Mouse (Mus musculus) intestine, embryonic 15.5 days (tissue): ENCODE measurements at regions not wholly inside any gene's neighbourhood (a gene's known extent, or its start where the extent isn't known, plus 50 kb on each side); places are given as distances from the start of the nearest gene placed in this dataset.
A peak's percentile ranks its signal among the peaks of the same experiment; 100 is the strongest.

Experiments used
- ATAC-seq: fragments of 200-750 bp; cut with Nextera tagmentation; 2 replicates; pipeline ENCODE4 v1.8.0; 2017; ENCODE audit warnings: moderate TSS enrichment, moderate library complexity
- H3K27ac ChIP-seq: fragments of 300-500 bp; sonication (generic); 2 replicates; pipeline ENCODE4 v1.5.1; 2015; ENCODE audit warnings: mild to moderate bottlenecking, inconsistent platforms
- H3K27me3 ChIP-seq: fragments of 300-500 bp; sonication (generic); replicated peaks from 2 replicates; pipeline ENCODE4 v1.6.1; 2015; ENCODE audit warnings: inconsistent platforms
- H3K36me3 ChIP-seq: fragments of 300-500 bp; sonication (generic); 2 replicates; pipeline ENCODE4 v1.6.1; 2015; ENCODE audit warnings: inconsistent platforms
- H3K4me1 ChIP-seq: fragments of 300-500 bp; sonication (generic); replicated peaks from 2 replicates; pipeline ENCODE4 v1.6.1; 2015; ENCODE audit warnings: inconsistent platforms
- H3K4me2 ChIP-seq: fragments of 300-500 bp; sonication (generic); replicated peaks from 2 replicates; pipeline ENCODE4 v1.6.1; 2015; ENCODE audit warnings: mild to moderate bottlenecking, inconsistent platforms
- H3K4me3 ChIP-seq: fragments of 300-500 bp; sonication (generic); replicated peaks from 2 replicates; pipeline ENCODE4 v1.5.1; 2015; ENCODE audit warnings: inconsistent platforms
- H3K9ac ChIP-seq: fragments of 300-500 bp; sonication (generic); 2 replicates; pipeline ENCODE4 v1.6.1; 2015; ENCODE audit warnings: inconsistent platforms
- H3K9me3 ChIP-seq: fragments of 300-500 bp; sonication (generic); 2 replicates; pipeline ENCODE4 v1.6.1; 2016; ENCODE audit warnings: inconsistent platforms
- WGBS: fragments of 180-500 bp; shearing (Covaris S2); methylation state at CpG from one replicate; pipeline ENCODE4 v1.1.7; 2015; 5-methylcytosine and 5-hydroxymethylcytosine counted together

DNA sequence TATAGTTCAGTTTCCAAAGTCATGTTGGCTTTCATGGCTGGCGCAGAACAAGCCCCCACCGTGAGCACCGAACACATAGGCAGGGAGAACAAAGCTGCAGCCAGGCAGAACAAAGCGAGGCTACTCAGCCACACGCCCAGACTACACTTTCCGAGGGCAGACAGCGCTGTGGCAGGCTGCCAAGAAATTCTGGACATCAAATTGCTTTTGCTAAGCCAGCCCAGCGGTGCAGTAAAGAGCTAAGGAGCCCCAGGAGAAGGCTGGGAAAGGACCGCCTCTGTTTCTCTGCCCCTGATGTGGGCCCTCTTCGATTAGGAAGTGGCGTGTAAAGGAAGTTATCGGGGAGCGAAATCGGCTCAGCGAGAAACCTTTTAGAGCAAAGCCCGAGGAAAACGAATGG lies 139.3 kb upstream of the Bmper start:
- 12% methylated on average over 17 of the region's 17 CpGs for WGBS
- peak; percentile 94 for ATAC-seq
- Histone ChIP-seq H3K27me3 (no peaks in the 10 kb centered on the region), H3K4me1 (peaks cover 7% of the 10 kb centered on the region; the same call in 1 of the 2 replicates), H3K4me2 (peak overlapping the region; percentile 46), H3K9me3 (no peaks in the 10 kb centered on the region), H3K27ac (peak overlapping the region; percentile 51; the same call in 1 of the 2 replicates), H3K4me3 (no peak overlapping the region), H3K9ac (no peak overlapping the region), H3K36me3 (no peaks in the 10 kb centered on the region)

DNA sequence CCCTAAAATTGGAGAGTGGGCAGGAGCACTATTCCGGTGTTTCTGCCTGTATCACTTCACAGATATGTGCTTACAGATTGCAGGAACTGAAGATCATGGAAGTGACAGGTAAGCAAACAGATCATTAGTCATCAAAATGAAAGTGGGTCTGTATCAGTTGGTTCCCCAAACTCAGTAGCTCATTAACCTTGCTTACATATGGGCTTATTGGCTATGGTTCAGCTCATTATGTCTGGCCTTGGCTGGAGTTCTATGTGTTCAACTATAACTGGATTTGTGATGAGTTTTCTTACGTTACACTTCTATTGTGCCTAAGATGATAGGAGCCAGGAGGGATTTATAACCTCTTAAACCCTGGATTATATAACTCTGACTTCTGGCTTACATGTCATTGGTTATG lies 133.5 kb upstream of the Bmper start:
- Histone ChIP-seq H3K27ac (no peak overlapping the region), H3K4me1 (no peaks in the 10 kb centered on the region), H3K36me3 (no peaks in the 10 kb centered on the region), H3K4me3 (no peak overlapping the region), H3K9ac (no peak overlapping the region), H3K4me2 (no peak overlapping the region), H3K27me3 (no peaks in the 10 kb centered on the region), H3K9me3 (no peaks in the 10 kb centered on the region)
- 78% methylated on average over 2 of the region's 2 CpGs for WGBS
- no peak for ATAC-seq

DNA sequence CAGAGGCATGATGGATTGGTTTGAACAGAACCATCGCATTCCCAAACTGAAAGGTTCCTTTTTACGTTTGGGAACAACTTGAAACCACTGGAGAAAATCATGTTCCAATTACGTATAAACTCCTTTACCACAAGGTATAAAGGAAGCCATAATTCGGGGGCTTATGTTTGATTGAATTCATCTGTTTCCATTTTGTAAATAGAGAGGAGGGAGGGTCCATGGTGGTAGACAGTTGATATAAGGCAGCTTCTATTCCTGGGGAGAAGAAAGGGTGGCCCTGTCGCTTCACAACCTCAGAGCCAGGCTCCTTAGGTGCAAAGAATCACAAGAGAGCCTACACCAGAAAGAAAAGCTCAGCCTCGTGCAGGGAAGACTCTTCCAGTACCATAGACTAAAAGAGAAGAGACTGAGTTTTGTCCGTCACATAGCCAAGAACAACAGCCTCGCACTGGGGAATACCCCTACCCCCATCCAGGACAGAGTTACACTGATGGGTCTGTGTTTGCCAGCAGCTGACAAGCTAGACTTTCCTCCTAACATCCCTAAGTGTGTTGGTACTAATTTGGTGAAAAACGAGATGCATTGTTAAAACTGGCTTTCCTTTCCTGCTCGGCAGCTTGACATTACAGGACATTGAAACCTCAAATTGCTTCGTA lies 125.6 kb upstream of the Bmper start:
- peak; percentile 45; the same call in 1 of the 2 replicates for ATAC-seq
- H3K36me3 ChIP-seq: no peaks in the 10 kb centered on the region
- H3K27me3 ChIP-seq: no peaks in the 10 kb centered on the region
- H3K27ac ChIP-seq: 0 out of 2 replicates have a peak overlapping the region, but pooled peaks have one; percentile 24
- no peak overlapping the region for H3K4me2 ChIP-seq
- H3K9me3 ChIP-seq: no peaks in the 10 kb centered on the region
- 41% methylated on average over 11 of the region's 11 CpGs for WGBS
- no peak overlapping the region for H3K4me3 ChIP-seq
- no peak overlapping the region for H3K9ac ChIP-seq
- no peaks in the 10 kb centered on the region for H3K4me1 ChIP-seq

DNA sequence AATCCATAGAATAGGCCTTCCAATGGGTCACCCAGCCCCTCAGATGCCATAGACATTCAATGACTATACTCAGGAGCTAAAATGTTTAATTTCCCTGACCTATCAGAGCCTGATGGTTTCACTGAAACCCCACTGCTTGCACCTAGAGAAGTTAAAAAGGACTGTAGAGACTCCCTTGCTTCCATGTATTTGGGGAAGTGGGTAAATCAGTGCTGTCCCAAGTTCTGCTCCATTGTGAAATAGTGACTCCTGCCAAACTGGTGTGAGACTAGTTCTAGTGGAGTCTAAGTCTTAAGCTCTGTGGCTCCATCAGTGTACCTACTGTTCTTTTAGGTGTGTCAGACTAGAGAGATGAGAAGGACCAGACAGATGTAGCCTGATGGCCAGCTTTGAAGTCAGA lies 121.3 kb upstream of the Bmper start:
- H3K9me3 ChIP-seq: no peaks in the 10 kb centered on the region
- no peak overlapping the region for H3K4me2 ChIP-seq
- H3K4me1 ChIP-seq: no peaks in the 10 kb centered on the region
- no peak for ATAC-seq
- no peak overlapping the region for H3K4me3 ChIP-seq
- no peaks in the 10 kb centered on the region for H3K27me3 ChIP-seq
- H3K27ac ChIP-seq: no peak overlapping the region
- no peak overlapping the region for H3K9ac ChIP-seq
- no peaks in the 10 kb centered on the region for H3K36me3 ChIP-seq

DNA sequence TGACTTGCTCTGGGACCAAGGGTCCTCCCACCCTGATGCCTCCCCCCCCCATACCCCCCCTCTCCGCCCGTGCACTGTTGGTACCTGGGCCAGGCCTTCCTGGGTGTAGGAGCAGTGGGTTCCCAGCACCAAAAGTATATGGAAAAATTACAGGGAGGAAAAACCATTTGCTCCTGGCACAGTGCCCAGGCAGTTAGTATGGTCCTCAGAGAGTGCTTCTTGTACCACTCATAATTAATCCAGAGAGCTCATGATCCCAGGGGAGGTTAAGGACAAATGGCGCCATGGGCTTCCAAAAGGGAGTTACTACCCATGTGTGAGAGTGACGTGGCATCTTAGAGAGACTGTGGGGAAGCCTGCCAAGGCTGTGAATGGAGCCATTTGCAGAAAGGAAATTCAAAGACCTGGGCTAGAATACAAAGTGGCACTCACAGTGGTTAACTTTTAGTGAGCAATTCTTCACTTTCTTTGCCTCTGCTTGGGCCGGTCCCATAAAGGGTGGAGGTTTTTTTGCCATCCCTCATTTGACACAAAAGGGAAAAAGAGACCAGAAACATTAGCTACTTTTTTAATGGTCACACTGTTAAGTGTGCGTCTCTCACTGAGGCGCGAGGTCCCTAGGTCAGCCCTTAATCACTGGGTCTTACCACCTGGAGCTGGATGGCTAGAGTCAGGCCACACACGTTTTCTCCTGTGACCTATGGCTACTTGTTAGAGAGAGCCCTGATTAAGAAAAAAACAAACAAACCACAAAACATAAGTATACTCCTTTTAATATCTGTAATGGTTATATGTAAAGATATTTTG lies 120.7 kb upstream of the Bmper start:
- H3K4me2 ChIP-seq: no peak overlapping the region
- ATAC-seq: 0 out of 2 replicates have a peak, but pooled peaks have one; percentile 39
- H3K4me3 ChIP-seq: no peak overlapping the region
- H3K36me3 ChIP-seq: no peaks in the 10 kb centered on the region
- H3K9ac ChIP-seq: no peak overlapping the region
- no peaks in the 10 kb centered on the region for H3K27me3 ChIP-seq
- H3K27ac ChIP-seq: no peak overlapping the region
- H3K9me3 ChIP-seq: no peaks in the 10 kb centered on the region
- H3K4me1 ChIP-seq: no peaks in the 10 kb centered on the region
- 68% methylated on average over 9 of the region's 9 CpGs for WGBS

DNA sequence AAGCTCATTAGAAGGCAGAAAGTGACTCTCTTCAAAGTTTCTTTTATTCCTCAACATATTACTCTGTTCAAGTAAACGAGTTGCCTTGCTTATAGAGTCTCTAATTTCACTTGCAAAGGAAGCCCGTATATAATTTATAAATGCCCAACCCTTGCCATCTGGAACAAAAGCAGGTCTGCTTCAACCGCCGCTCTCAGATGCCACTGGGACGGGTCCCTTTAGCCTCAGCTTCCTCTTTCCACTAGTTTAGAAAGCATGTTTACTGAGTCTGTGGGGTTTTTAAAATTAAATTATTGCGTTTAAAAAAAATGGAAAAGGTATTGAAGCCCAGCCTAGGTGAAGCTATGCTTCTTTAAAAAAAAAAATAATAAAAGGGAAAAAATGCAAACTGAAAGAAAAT lies 111.4 kb upstream of the Bmper start:
- H3K4me2 ChIP-seq: no peak overlapping the region
- no peak overlapping the region for H3K27ac ChIP-seq
- ATAC-seq: no peak
- H3K27me3 ChIP-seq: no peaks in the 10 kb centered on the region
- no peaks in the 10 kb centered on the region for H3K4me1 ChIP-seq
- H3K36me3 ChIP-seq: no peaks in the 10 kb centered on the region
- 84% methylated on average over 6 of the region's 6 CpGs for WGBS
- no peaks in the 10 kb centered on the region for H3K9me3 ChIP-seq
- no peak overlapping the region for H3K9ac ChIP-seq
- H3K4me3 ChIP-seq: no peak overlapping the region

DNA sequence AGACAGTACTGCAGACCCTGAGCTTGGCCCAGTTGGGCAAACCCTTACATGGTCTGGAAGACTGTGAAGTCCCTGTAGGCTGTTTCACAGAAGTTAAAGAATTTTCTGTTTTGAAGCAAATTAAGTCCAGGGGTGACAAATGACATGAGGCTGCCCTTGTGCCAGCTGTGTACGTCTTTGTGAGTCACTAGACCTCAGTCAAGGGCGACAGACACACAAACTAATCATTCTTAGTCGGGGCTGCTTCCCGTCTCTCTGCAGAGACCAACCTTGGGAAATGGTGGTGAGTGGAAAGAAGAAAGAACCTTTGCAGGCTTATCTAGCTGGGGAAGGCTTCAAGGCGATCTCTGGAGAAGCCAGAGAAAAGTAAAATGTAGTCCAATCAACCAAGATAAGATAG lies 107.8 kb upstream of the Bmper start:
- ATAC-seq: no peak
- H3K9me3 ChIP-seq: no peaks in the 10 kb centered on the region
- H3K4me3 ChIP-seq: no peak overlapping the region
- no peak overlapping the region for H3K27ac ChIP-seq
- 66% methylated on average over 5 of the region's 5 CpGs for WGBS
- H3K27me3 ChIP-seq: no peaks in the 10 kb centered on the region
- no peak overlapping the region for H3K4me2 ChIP-seq
- H3K9ac ChIP-seq: no peak overlapping the region
- H3K4me1 ChIP-seq: no peaks in the 10 kb centered on the region
- H3K36me3 ChIP-seq: no peaks in the 10 kb centered on the region

DNA sequence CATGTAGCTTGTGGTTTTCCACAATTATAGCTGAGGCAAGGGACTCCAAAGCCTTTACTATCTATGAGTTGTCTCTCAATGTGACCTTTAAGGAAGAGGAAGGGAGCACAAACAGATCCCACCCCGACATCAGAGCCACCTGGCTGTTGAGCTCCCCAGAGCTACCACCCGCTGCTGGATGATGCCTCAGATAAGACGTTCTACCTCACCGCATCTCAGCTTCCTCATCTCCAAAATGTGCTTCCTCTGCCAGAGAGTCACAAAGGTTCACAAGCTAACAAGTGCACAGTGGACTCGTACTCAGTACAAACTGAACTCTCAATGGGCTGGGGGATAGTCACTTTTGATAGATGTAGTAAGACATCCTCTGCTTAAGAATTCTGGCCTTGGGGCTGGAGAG lies 107.3 kb upstream of the Bmper start:
- ATAC-seq: no peak
- H3K9me3 ChIP-seq: no peaks in the 10 kb centered on the region
- H3K27me3 ChIP-seq: no peaks in the 10 kb centered on the region

DNA sequence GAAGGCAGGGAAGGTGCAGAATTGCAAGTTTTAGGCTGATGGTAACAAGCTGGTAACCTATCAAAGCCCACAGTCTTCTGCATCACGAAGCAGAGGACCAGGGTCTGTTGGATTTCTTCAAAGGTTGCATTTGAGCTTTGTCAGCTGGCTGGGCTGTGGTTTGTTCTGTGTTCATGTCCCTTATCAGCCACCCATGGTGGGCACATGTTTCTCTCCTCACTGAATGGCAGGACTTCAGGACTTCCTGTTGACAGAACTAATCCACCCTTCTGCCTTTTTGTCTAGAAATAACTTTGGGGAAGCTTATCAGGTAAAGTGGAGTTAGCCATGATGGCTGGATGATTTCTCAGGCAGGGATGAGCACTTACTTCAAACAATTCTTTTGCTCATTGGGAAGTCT lies 106.6 kb upstream of the Bmper start:
- no peaks in the 10 kb centered on the region for H3K27me3 ChIP-seq
- ATAC-seq: no peak
- no peak overlapping the region for H3K9ac ChIP-seq
- H3K36me3 ChIP-seq: no peaks in the 10 kb centered on the region
- no peaks in the 10 kb centered on the region for H3K4me1 ChIP-seq
- no peaks in the 10 kb centered on the region for H3K9me3 ChIP-seq
- no peak overlapping the region for H3K4me2 ChIP-seq
- 47% methylated on average over 1 of the region's 1 CpGs for WGBS
- H3K27ac ChIP-seq: no peak overlapping the region
- no peak overlapping the region for H3K4me3 ChIP-seq

More for the DNA sequence above, 107.3 kb upstream of the Bmper start:
- Histone ChIP-seq H3K4me3 (no peak overlapping the region), H3K36me3 (no peaks in the 10 kb centered on the region), H3K9ac (no peak overlapping the region), H3K4me2 (no peak overlapping the region), H3K4me1 (no peaks in the 10 kb centered on the region), H3K27ac (no peak overlapping the region)
- WGBS: 76% methylated on average over 5 of the region's 5 CpGs

DNA sequence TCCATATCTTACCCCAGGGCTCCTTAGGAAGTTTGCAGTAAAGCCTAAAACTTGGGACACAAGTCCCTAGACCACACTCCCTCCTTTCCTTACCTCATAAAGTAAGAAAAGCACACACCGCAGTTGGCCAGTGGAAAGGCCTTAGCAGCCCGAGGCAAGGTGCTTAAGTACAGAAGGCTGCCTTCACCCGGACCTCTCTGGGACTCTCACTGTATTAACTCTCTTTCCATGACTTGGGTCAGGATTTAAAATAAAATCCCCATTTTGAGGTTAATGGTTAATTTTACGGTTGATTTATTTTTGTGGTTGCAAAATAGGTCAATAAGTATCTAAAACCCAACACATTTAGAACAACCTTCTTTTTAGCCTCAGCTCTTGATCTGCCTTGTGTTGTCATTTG lies 103.1 kb upstream of the Bmper start:
- no peaks in the 10 kb centered on the region for H3K27me3 ChIP-seq
- ATAC-seq: no peak
- H3K36me3 ChIP-seq: no peaks in the 10 kb centered on the region
- no peak overlapping the region for H3K4me2 ChIP-seq
- no peaks in the 10 kb centered on the region for H3K9me3 ChIP-seq
- H3K9ac ChIP-seq: no peak overlapping the region
- no peak overlapping the region for H3K4me3 ChIP-seq
- 94% methylated on average over 4 of the region's 4 CpGs for WGBS
- H3K27ac ChIP-seq: no peak overlapping the region
- no peaks in the 10 kb centered on the region for H3K4me1 ChIP-seq

DNA sequence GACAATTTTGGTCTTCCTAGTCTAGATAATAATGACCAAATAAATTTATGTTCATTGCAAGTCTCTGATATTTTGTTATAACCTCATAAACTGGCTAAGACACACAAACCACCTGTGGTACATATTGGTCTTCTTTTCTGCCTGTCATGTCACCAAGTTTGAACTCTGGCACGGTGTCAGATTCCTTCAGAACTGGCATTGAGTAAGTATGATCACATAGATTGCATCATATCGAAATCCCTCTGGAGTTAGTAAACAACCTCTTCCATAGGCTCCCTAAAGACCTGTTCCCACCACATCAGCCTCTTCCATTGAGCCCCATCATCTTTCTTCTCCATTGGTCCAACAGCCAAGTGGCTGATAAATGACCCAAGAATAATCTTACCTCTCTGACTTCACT lies 102.1 kb upstream of the Bmper start:
- no peaks in the 10 kb centered on the region for H3K36me3 ChIP-seq
- H3K4me3 ChIP-seq: no peak overlapping the region
- H3K4me2 ChIP-seq: no peak overlapping the region
- no peak overlapping the region for H3K27ac ChIP-seq
- no peaks in the 10 kb centered on the region for H3K9me3 ChIP-seq
- no peaks in the 10 kb centered on the region for H3K4me1 ChIP-seq
- H3K9ac ChIP-seq: no peak overlapping the region
- H3K27me3 ChIP-seq: no peaks in the 10 kb centered on the region
- ATAC-seq: no peak
- 95% methylated on average over 2 of the region's 2 CpGs for WGBS

DNA sequence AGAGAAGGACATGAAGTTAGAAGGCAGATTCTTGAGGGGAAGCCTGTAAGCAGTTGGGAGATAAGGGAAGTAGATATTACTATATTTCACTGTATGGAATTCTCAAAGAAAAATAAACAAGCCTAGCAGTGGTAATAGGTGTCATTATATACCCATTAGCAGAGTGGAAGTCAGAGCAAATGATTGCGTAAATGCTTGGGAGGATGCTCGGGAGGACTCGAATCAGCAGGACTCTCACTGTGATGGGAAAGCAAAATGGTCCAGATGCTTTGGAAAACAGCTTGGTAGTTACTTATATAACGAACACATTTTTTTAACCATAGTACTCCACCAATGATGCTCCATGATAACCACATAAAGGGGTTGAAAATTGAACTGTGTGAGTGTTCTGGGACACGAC lies 100.4 kb upstream of the Bmper start:
- no peak for ATAC-seq
- no peak overlapping the region for H3K4me2 ChIP-seq
- no peak overlapping the region for H3K9ac ChIP-seq
- WGBS: 80% methylated on average over 5 of the region's 5 CpGs
- no peak overlapping the region for H3K27ac ChIP-seq
- no peaks in the 10 kb centered on the region for H3K36me3 ChIP-seq
- no peaks in the 10 kb centered on the region for H3K27me3 ChIP-seq
- no peaks in the 10 kb centered on the region for H3K9me3 ChIP-seq
- no peaks in the 10 kb centered on the region for H3K4me1 ChIP-seq
- H3K4me3 ChIP-seq: no peak overlapping the region

DNA sequence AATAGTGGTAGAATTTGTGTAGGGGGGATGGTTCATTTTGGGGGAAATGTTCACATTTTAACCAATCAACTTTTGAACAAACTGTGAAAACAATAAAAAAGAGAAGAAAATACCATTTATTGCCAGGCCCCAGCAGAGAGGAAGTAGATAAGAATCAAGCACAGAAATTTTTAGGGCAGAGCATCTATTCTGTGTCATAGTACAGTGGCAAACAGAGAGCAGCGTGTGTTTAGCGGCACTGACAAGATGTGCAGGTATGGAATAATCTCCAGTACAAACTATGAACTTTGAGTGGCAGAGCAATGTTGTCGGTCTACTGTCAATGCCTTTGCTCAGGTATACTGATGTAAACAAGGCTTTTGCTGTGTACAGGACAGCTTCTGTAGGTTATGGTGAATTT lies 99.4 kb upstream of the Bmper start:
- Histone ChIP-seq H3K9me3 (no peaks in the 10 kb centered on the region), H3K27ac (no peak overlapping the region), H3K36me3 (no peaks in the 10 kb centered on the region), H3K27me3 (no peaks in the 10 kb centered on the region), H3K4me3 (no peak overlapping the region), H3K4me1 (no peaks in the 10 kb centered on the region), H3K4me2 (no peak overlapping the region), H3K9ac (no peak overlapping the region)
- WGBS: 85% methylated on average over 3 of the region's 3 CpGs
- ATAC-seq: no peak
